Mouse (Mus musculus): Measurements from ENCODE around the gene Syce2.
"Not testable (repeated sequence)": the region's sequence is repeated elsewhere in the genome, so short reads cannot be mapped to it uniquely, and the experiment has no call there.

Syce2 gene

GRCm38 (mm10) chr8:84902920-84903661, 31.2 kb downstream of the Syce2 start:
- DNase-seq: peak; percentile 97

- no peak for DNase-seq
Observed at GRCm38 (mm10) chr8:84904351-84904750, 32.4 kb downstream of the Syce2 start.

GRCm38 (mm10) chr8:84907037-84907436, 35.1 kb downstream of the Syce2 start:
- no peak for DNase-seq

GRCm38 (mm10) chr8:84907493-84907892, 35.6 kb downstream of the Syce2 start:
- DNase-seq: no peak

- not testable (repeated sequence) for DNase-seq
Observed at GRCm38 (mm10) chr8:84907979-84908378, 36.1 kb downstream of the Syce2 start.

GRCm38 (mm10) chr8:84908421-84909161, 36.7 kb downstream of the Syce2 start, which contains the start of gene Dnase2a:
Gene Dnase2a, plus strand, starts transcription at chr8:84908560.
- DNase-seq: peak; percentile 87

- DNase-seq: no peak
Observed at GRCm38 (mm10) chr8:84909162-84909767, 37.4 kb downstream of the Syce2 start.

GRCm38 (mm10) chr8:84909949-84910348, 38.0 kb downstream of the Syce2 start:
- no peak for DNase-seq

- DNase-seq: peak; percentile 90
Observed at GRCm38 (mm10) chr8:84910551-84910950, 38.6 kb downstream of the Syce2 start.

GRCm38 (mm10) chr8:84911854-84912253, 39.9 kb downstream of the Syce2 start:
- peak; percentile 47 for DNase-seq

- peak; percentile 53 for DNase-seq
Observed at GRCm38 (mm10) chr8:84912391-84912790, 40.5 kb downstream of the Syce2 start.

- peak; percentile 86 for DNase-seq
Observed at GRCm38 (mm10) chr8:84912895-84913501, 41.1 kb downstream of the Syce2 start.

GRCm38 (mm10) chr8:84913502-84913900, 41.6 kb downstream of the Syce2 start:
- DNase-seq: no peak

GRCm38 (mm10) chr8:84913960-84914359, 42.0 kb downstream of the Syce2 start:
- DNase-seq: no peak

GRCm38 (mm10) chr8:84915269-84915668, 43.4 kb downstream of the Syce2 start:
- no peak for DNase-seq

- DNase-seq: no peak
Observed at GRCm38 (mm10) chr8:84917781-84918180, 45.9 kb downstream of the Syce2 start.

GRCm38 (mm10) chr8:84918646-84919045, 46.7 kb downstream of the Syce2 start:
- no peak for DNase-seq

GRCm38 (mm10) chr8:84921596-84921995, 49.7 kb downstream of the Syce2 start:
- no peak for DNase-seq

GRCm38 (mm10) chr8:84925557-84925956, 53.6 kb downstream of the Syce2 start:
- no peak for DNase-seq

- DNase-seq: no peak
Observed at GRCm38 (mm10) chr8:84927513-84927912, 55.6 kb downstream of the Syce2 start.

GRCm38 (mm10) chr8:84928456-84929306, 56.8 kb downstream of the Syce2 start:
- peak; percentile 85 for DNase-seq

GRCm38 (mm10) chr8:84930582-84930981, 58.7 kb downstream of the Syce2 start:
- no peak for DNase-seq
